Mouse (Mus musculus): ENCODE measurements around the gene Prrx2. TPM values are rescaled to one million over a fixed set of nuclear protein-coding genes. Genes with fewer than 3 reads are reported as not detected.
A peak's percentile ranks its signal among the peaks of the same experiment; 100 is the strongest.

Prrx2 gene
- polyA plus RNA-seq, 1 experiment from 2014 or later, result 107 TPM

GRCm38 (mm10) chr2:30846236-30846635, 11.5 kb downstream of the Prrx2 start:
- no peaks in the 10 kb centered on the region for H3K9me3 ChIP-seq
- peaks cover 75% of the 10 kb centered on the region for H3K4me1 ChIP-seq
- H3K27ac ChIP-seq, result peak overlapping the region; percentile 92
- H3K27me3 ChIP-seq, result peaks cover 5% of the 10 kb centered on the region
- 27% methylated on average over 8 of the region's 8 CpGs for WGBS
- H3K9ac ChIP-seq, result peak overlapping the region; percentile 98
- no peaks in the 10 kb centered on the region for H3K36me3 ChIP-seq
- peak overlapping the region; percentile 82 for H3K4me2 ChIP-seq
- H3K4me3 ChIP-seq, result peak overlapping the region; percentile 79
- no peak for ATAC-seq (ENCODE audit: insufficient number of reproducible peaks, insufficient read depth, low FRiP score, low TSS enrichment, low read depth)

DNA sequence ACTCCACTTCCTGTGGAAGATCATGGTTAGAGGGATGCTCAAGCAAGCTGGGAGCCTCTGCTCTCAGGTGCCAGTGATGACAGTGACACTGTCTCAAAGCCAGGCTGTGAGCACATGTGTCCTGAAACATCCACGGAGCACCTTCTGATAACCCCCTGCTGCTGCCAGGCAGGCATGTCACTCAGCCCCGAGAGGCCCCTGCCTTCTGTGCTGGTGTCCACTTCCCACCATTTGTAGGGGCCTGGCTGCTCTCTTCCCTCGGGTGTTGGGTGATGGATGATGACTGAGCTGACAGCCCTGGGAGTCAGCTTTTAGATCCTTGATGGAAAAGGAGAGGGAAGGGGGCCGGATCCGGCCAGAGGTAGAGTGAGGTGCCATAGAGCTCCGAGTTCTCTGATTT, 12.0 kb downstream of the Prrx2 start:
- H3K36me3 ChIP-seq, result no peaks in the 10 kb centered on the region
- H3K4me3 ChIP-seq, result peak overlapping the region; percentile 79
- H3K9ac ChIP-seq, result peak overlapping the region; percentile 98
- H3K9me3 ChIP-seq, result no peaks in the 10 kb centered on the region
- 0 out of 2 replicates have a peak, but pooled peaks have one; percentile 21 for ATAC-seq (ENCODE audit: insufficient number of reproducible peaks, insufficient read depth, low FRiP score, low TSS enrichment, low read depth)
- peaks cover 80% of the 10 kb centered on the region for H3K4me1 ChIP-seq
- H3K27ac ChIP-seq, result peak overlapping the region; percentile 92
- H3K4me2 ChIP-seq, result peak overlapping the region; percentile 82
- WGBS, result 11% methylated on average over 6 of the region's 6 CpGs
- H3K27me3 ChIP-seq, result peaks cover 5% of the 10 kb centered on the region

- H3K27me3 ChIP-seq, result peaks cover 5% of the 10 kb centered on the region
- 21% methylated on average over 8 of the region's 8 CpGs for WGBS
- H3K9me3 ChIP-seq, result no peaks in the 10 kb centered on the region
- no peak for ATAC-seq (ENCODE audit: insufficient number of reproducible peaks, insufficient read depth, low FRiP score, low TSS enrichment, low read depth)
- peaks cover 87% of the 10 kb centered on the region for H3K4me1 ChIP-seq
- peak overlapping the region; percentile 79 for H3K4me3 ChIP-seq
- H3K9ac ChIP-seq, result 0 out of 2 replicates have a peak overlapping the region, but pooled peaks have one; percentile 51
- H3K36me3 ChIP-seq, result no peaks in the 10 kb centered on the region
- H3K4me2 ChIP-seq, result peak overlapping the region; percentile 82
- peak overlapping the region; percentile 92 for H3K27ac ChIP-seq
These were observed 13.4 kb downstream of the Prrx2 start for GRCm38 (mm10) chr2:30848184-30848583.

DNA sequence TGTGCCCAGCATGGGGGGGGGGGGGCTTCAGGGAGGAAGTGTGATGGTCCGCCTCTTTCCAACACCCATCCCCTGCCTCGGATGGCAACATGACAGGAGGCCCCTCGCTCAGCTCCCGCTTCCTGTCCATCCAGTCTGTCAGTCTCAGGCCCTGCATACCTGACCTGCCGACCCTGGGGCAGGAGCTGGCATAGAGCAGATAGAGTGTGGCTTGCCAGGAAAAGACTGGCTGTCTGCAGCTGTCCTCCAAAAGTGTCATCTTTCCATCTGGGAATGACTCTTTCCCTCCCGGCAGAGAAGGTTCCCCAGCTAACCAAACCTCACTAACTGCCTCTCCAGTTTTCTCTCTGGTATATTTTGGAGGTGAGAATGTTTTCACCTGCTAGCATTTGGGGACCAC, 15.8 kb downstream of the Prrx2 start:
- Histone ChIP-seq H3K9ac (peak overlapping the region; percentile 47; the same call in 1 of the 2 replicates), H3K4me3 (no peak overlapping the region), H3K36me3 (no peaks in the 10 kb centered on the region), H3K27me3 (peaks cover 5% of the 10 kb centered on the region; the same call in 1 of the 2 replicates), H3K4me2 (peak overlapping the region; percentile 35), H3K9me3 (no peaks in the 10 kb centered on the region), H3K27ac (peak overlapping the region; percentile 91), H3K4me1 (peaks cover 94% of the 10 kb centered on the region)
- 28% methylated on average over 6 of the region's 6 CpGs for WGBS
- ATAC-seq (ENCODE audit: insufficient number of reproducible peaks, insufficient read depth, low FRiP score, low TSS enrichment, low read depth), result no peak

GRCm38 (mm10) chr2:30852771-30853313, 18.1 kb downstream of the Prrx2 start:
- no peaks in the 10 kb centered on the region for H3K36me3 ChIP-seq
- peak overlapping the region; percentile 9; the same call in 1 of the 2 replicates for H3K4me3 ChIP-seq
- 6% methylated on average over 20 of the region's 20 CpGs for WGBS
- peaks cover 95% of the 10 kb centered on the region for H3K4me1 ChIP-seq
- H3K9ac ChIP-seq, result peak overlapping the region; percentile 47
- ATAC-seq (ENCODE audit: insufficient number of reproducible peaks, insufficient read depth, low FRiP score, low TSS enrichment, low read depth), result 0 out of 2 replicates have a peak, but pooled peaks have one; percentile 22
- H3K27ac ChIP-seq, result peak overlapping the region; percentile 91
- peak overlapping the region; percentile 42 for H3K4me2 ChIP-seq
- H3K9me3 ChIP-seq, result no peaks in the 10 kb centered on the region
- H3K27me3 ChIP-seq, result no peaks in the 10 kb centered on the region

DNA sequence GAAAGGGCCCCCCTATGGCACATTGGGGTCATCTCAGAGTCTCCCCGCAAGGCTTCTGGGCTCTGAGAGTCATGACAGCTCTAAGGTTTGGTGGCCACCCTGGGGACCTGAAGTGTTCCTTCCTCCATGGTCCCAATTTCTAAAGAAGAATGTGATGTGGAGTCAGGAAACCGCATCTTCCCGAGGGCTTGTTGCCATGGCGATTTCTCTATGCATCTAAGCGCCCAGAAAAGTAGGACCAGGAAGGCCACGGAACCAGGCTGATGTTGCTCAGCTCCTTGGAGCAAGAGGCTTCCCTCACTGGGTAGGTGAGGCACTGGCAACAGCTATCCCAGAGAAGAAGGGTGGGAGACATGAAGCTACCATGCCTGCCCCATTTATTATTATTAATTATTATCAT, 22.3 kb downstream of the Prrx2 start:
- Histone ChIP-seq H3K9me3 (no peaks in the 10 kb centered on the region), H3K27me3 (no peaks in the 10 kb centered on the region), H3K27ac (no peak overlapping the region), H3K4me2 (no peak overlapping the region), H3K4me1 (peaks cover 92% of the 10 kb centered on the region), H3K9ac (no peak overlapping the region), H3K36me3 (no peaks in the 10 kb centered on the region), H3K4me3 (no peak overlapping the region)
- ATAC-seq (ENCODE audit: insufficient number of reproducible peaks, insufficient read depth, low FRiP score, low TSS enrichment, low read depth), result no peak
- 50% methylated on average over 6 of the region's 6 CpGs for WGBS

DNA sequence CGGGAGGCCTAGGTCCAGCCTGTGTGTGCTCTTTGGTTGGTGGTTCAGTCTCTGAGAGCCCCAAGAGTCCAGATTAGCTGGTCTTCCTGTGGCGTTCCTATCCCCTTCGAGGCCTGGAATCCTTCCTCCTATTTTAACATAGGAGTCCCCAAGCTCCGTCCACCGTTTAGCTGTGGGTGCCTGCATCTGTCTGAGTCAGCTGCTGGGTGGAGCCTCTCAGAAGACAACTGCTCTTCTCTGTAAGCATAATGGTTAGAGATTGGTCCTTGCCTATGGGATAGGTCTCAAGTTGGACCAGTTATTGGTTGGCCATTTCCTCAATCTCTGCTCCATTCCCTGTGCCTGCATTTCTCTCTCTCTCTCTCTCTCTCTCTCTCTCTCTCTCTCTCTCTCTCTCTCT, 25.0 kb downstream of the Prrx2 start:
- Histone ChIP-seq H3K4me1 (peaks cover 91% of the 10 kb centered on the region), H3K36me3 (no peaks in the 10 kb centered on the region), H3K27me3 (no peaks in the 10 kb centered on the region), H3K9me3 (no peaks in the 10 kb centered on the region), H3K27ac (peak overlapping the region; percentile 72), H3K4me3 (no peak overlapping the region), H3K9ac (no peak overlapping the region), H3K4me2 (no peak overlapping the region)
- no peak for ATAC-seq (ENCODE audit: insufficient number of reproducible peaks, insufficient read depth, low FRiP score, low TSS enrichment, low read depth)
- WGBS, result 73% methylated on average over 5 of the region's 5 CpGs

- WGBS, result 77% methylated on average over 4 of the region's 4 CpGs
- H3K4me1 ChIP-seq, result peaks cover 91% of the 10 kb centered on the region
These were observed 27.3 kb downstream of the Prrx2 start for GRCm38 (mm10) chr2:30862081-30862480.

GRCm38 (mm10) chr2:30863574-30863973, 28.8 kb downstream of the Prrx2 start:
- no peaks in the 10 kb centered on the region for H3K27me3 ChIP-seq
- peak overlapping the region; percentile 93 for H3K27ac ChIP-seq
- 65% methylated on average over 9 of the region's 9 CpGs for WGBS
- H3K4me2 ChIP-seq, result 0 out of 2 replicates have a peak overlapping the region, but pooled peaks have one; percentile 5
- H3K36me3 ChIP-seq, result 0 out of 2 replicates have a peak, but pooled peaks cover 2% of the 10 kb centered on the region
- 0 out of 2 replicates have a peak overlapping the region, but pooled peaks have one; percentile 67 for H3K9ac ChIP-seq
- H3K4me3 ChIP-seq, result no peak overlapping the region
- H3K9me3 ChIP-seq, result no peaks in the 10 kb centered on the region
- 0 out of 2 replicates have a peak, but pooled peaks have one; percentile 4 for ATAC-seq (ENCODE audit: insufficient number of reproducible peaks, insufficient read depth, low FRiP score, low TSS enrichment, low read depth)
- peaks cover 80% of the 10 kb centered on the region for H3K4me1 ChIP-seq

More at GRCm38 (mm10) chr2:30862081-30862480, 27.3 kb downstream of the Prrx2 start:
- H3K4me3 ChIP-seq, result no peak overlapping the region
- H3K9me3 ChIP-seq, result no peaks in the 10 kb centered on the region
- H3K27ac ChIP-seq, result peak overlapping the region; percentile 34; the same call in 1 of the 2 replicates
- H3K27me3 ChIP-seq, result no peaks in the 10 kb centered on the region
- H3K9ac ChIP-seq, result no peak overlapping the region
- no peaks in the 10 kb centered on the region for H3K36me3 ChIP-seq
- no peak overlapping the region for H3K4me2 ChIP-seq
- ATAC-seq (ENCODE audit: insufficient number of reproducible peaks, insufficient read depth, low FRiP score, low TSS enrichment, low read depth), result no peak

GRCm38 (mm10) chr2:30864968-30865381, 30.2 kb downstream of the Prrx2 start:
- peak overlapping the region; percentile 67 for H3K4me2 ChIP-seq
- H3K4me1 ChIP-seq, result peaks cover 74% of the 10 kb centered on the region
- H3K9ac ChIP-seq, result peak overlapping the region; percentile 67
- peak; percentile 64 for ATAC-seq (ENCODE audit: insufficient number of reproducible peaks, insufficient read depth, low FRiP score, low TSS enrichment, low read depth)
- H3K4me3 ChIP-seq, result peak overlapping the region; percentile 40
- peak overlapping the region; percentile 93 for H3K27ac ChIP-seq
- 2% methylated on average over 35 of the region's 35 CpGs for WGBS
- H3K36me3 ChIP-seq, result 0 out of 2 replicates have a peak, but pooled peaks cover 4% of the 10 kb centered on the region
- no peaks in the 10 kb centered on the region for H3K9me3 ChIP-seq
- no peaks in the 10 kb centered on the region for H3K27me3 ChIP-seq

- Histone ChIP-seq H3K9me3 (no peaks in the 10 kb centered on the region), H3K4me1 (peaks cover 78% of the 10 kb centered on the region), H3K27me3 (no peaks in the 10 kb centered on the region), H3K9ac (peak overlapping the region; percentile 67), H3K36me3 (0 out of 2 replicates have a peak, but pooled peaks cover 4% of the 10 kb centered on the region), H3K4me3 (peak overlapping the region; percentile 40; the same call in 1 of the 2 replicates), H3K4me2 (peak overlapping the region; percentile 67), H3K27ac (peak overlapping the region; percentile 93)
- ATAC-seq (ENCODE audit: insufficient number of reproducible peaks, insufficient read depth, low FRiP score, low TSS enrichment, low read depth), result no peak
- WGBS, result 36% methylated on average over 3 of the region's 3 CpGs
These were observed 30.7 kb downstream of the Prrx2 start for GRCm38 (mm10) chr2:30865426-30865825.

- Histone ChIP-seq H3K9me3 (no peaks in the 10 kb centered on the region), H3K27ac (peak overlapping the region; percentile 94), H3K4me3 (no peak overlapping the region), H3K36me3 (0 out of 2 replicates have a peak, but pooled peaks cover 4% of the 10 kb centered on the region), H3K4me2 (no peak overlapping the region), H3K9ac (peak overlapping the region; percentile 27; the same call in 1 of the 2 replicates), H3K27me3 (no peaks in the 10 kb centered on the region), H3K4me1 (peaks cover 81% of the 10 kb centered on the region)
- 53% methylated on average over 8 of the region's 8 CpGs for WGBS
- ATAC-seq (ENCODE audit: insufficient number of reproducible peaks, insufficient read depth, low FRiP score, low TSS enrichment, low read depth), result no peak
These were observed 36.1 kb downstream of the Prrx2 start for GRCm38 (mm10) chr2:30870863-30871262.

Data from embryonic facial prominence, embryonic 13.5 days (tissue).